Mouse (Mus musculus) liver, embryonic 14.5 days (tissue): ENCODE measurements at regions not wholly inside any gene's neighbourhood (a gene's known extent, or its start where the extent isn't known, plus 50 kb on each side); places are given as distances from the start of the nearest gene placed in this dataset.

Experiments used
- ATAC-seq: fragments of 200-750 bp; cut with Nextera tagmentation; 2 replicates; pipeline ENCODE4 v1.8.0; 2017; ENCODE audit warnings: moderate number of reproducible peaks, mild to moderate bottlenecking, moderate library complexity; ENCODE audit not compliant: insufficient read depth
- DNase-seq, 3 experiments: peaks; one replicate each; pipeline ENCODE4 v3.0.0-alpha.2; 2012 to 2013; ENCODE audit warnings: low read depth in 3 of 3, low spot score in 3 of 3
- H3K27ac ChIP-seq: fragments of 300-500 bp; sonication (generic); 2 replicates; pipeline ENCODE4 v1.5.1; 2014; ENCODE audit warnings: moderate library complexity, mild to moderate bottlenecking, control low read depth, inconsistent platforms
- H3K27me3 ChIP-seq: fragments of 300-500 bp; sonication (generic); 2 replicates; pipeline ENCODE4 v1.6.1; 2014; ENCODE audit warnings: mild to moderate bottlenecking, low read length, moderate library complexity; ENCODE audit not compliant: control insufficient read depth, insufficient read depth
- H3K36me3 ChIP-seq: fragments of 300-500 bp; sonication (generic); replicated peaks from 2 replicates; pipeline ENCODE4 v1.6.1; 2014; ENCODE audit warnings: low read depth; ENCODE audit not compliant: control insufficient read depth, insufficient read depth
- H3K4me1 ChIP-seq, 2 experiments: fragments of 200-500 bp in 1 of 2; fragments of 300-500 bp in 1 of 2; sonication (generic) in 1 of 2; replicated peaks; 2 replicates each; pipeline ENCODE4 v1.6.1; 2012 to 2014; ENCODE audit warnings: antibody characterized with exemption in 1 of 2, inconsistent platforms in 1 of 2, low read length in 1 of 2; ENCODE audit not compliant: control insufficient read depth in 2 of 2, insufficient read depth in 2 of 2
- H3K4me2 ChIP-seq: fragments of 300-500 bp; sonication (generic); 2 replicates; pipeline ENCODE4 v1.6.1; 2014; ENCODE audit warnings: low read depth, mild to moderate bottlenecking, control low read depth, moderate library complexity
- H3K4me3 ChIP-seq, 2 experiments: fragments of 200-500 bp in 1 of 2; fragments of 300-500 bp in 1 of 2; sonication (generic) in 1 of 2; 2 replicates each; pipeline ENCODE4 v1.5.1; 2012 to 2014; ENCODE audit warnings: low read depth in 2 of 2, low read length in 2 of 2, mild to moderate bottlenecking in 2 of 2, control low read depth in 1 of 2, inconsistent platforms in 1 of 2, moderate library complexity in 1 of 2; ENCODE audit not compliant: insufficient read depth in 1 of 2
- H3K9ac ChIP-seq: fragments of 300-500 bp; sonication (generic); replicated peaks from 2 replicates; pipeline ENCODE4 v1.6.1; 2014; ENCODE audit warnings: mild to moderate bottlenecking, control low read depth, moderate library complexity
- H3K9me3 ChIP-seq: fragments of 300-500 bp; sonication (generic); 2 replicates; pipeline ENCODE4 v1.6.1; 2016; ENCODE audit warnings: low read length, mixed read lengths; ENCODE audit not compliant: control insufficient read depth
- CTCF ChIP-seq: IDR thresholded peaks from 2 replicates; pipeline ENCODE4 v1.5.1; 2016; ENCODE audit warnings: antibody characterized with exemption, low read depth, control low read depth
- EP300 ChIP-seq: IDR thresholded peaks from 2 replicates; pipeline ENCODE4 v1.6.1; 2016; ENCODE audit warnings: antibody characterized with exemption, low read depth
- WGBS: fragments of 180-500 bp; shearing (Covaris S2); extraction: QIAGEN DNeasy Blood & Tissue Kit; methylation state at CpG from one replicate; pipeline ENCODE4 v1.1.7; 2014; ENCODE audit not compliant: insufficient replicate concordance; 5-methylcytosine and 5-hydroxymethylcytosine counted together

GRCm38 (mm10) chr5:58737264-58737883 lies 1019.6 kb downstream of the Pcdh7 start:
- Histone ChIP-seq H3K36me3 (no peaks in the 10 kb centered on the region), H3K4me1 (no peaks in the 10 kb centered on the region), H3K9me3 (no peaks in the 10 kb centered on the region), H3K4me2 (no peak overlapping the region), H3K27ac (no peak overlapping the region), H3K4me3 (no peak overlapping the region), H3K9ac (no peak overlapping the region), H3K27me3 (no peaks in the 10 kb centered on the region)
- no peak for TF ChIP-seq CTCF
- no peak for TF ChIP-seq EP300
- no peak for DNase-seq
- ATAC-seq: no peak
- WGBS: 67% methylated on average over 4 of the region's 4 CpGs

DNA sequence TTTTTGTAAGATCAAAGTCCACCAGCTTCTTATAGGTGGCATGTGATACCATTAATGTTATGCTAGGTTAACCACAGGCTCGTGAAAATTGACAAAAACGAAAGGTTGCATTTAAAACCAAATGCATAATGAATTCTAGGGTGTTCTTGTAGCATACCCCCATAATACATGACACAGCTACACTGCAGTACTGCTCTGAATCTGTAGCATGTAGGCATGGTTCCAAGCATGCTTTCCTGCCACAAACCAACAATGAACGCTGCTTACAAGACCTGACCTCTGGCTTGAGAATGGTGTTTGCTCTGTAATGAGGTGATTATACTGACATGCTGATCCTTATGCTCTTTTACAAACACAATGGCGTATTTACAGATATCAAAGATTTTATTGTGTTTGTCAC lies 1020.3 kb downstream of the Pcdh7 start:
- no peaks in the 10 kb centered on the region for H3K4me1 ChIP-seq
- DNase-seq (no peak), ATAC-seq (no peak)
- no peak for TF ChIP-seq CTCF
- TF ChIP-seq EP300: no peak
- H3K9ac ChIP-seq: no peak overlapping the region
- H3K27me3 ChIP-seq: no peaks in the 10 kb centered on the region
- no peak overlapping the region for H3K4me2 ChIP-seq
- no peaks in the 10 kb centered on the region for H3K9me3 ChIP-seq
- H3K27ac ChIP-seq: no peak overlapping the region
- H3K36me3 ChIP-seq: no peaks in the 10 kb centered on the region
- no peak overlapping the region for H3K4me3 ChIP-seq
- WGBS: 56% methylated on average over 4 of the region's 4 CpGs

GRCm38 (mm10) chr5:58740759-58741158 lies 1023.0 kb downstream of the Pcdh7 start:
- no peak overlapping the region for H3K27ac ChIP-seq
- no peaks in the 10 kb centered on the region for H3K27me3 ChIP-seq
- no peak overlapping the region for H3K4me2 ChIP-seq
- no peaks in the 10 kb centered on the region for H3K4me1 ChIP-seq
- TF ChIP-seq EP300 (no peak), CTCF (no peak)
- no peak overlapping the region for H3K9ac ChIP-seq
- H3K9me3 ChIP-seq: no peaks in the 10 kb centered on the region
- DNase-seq: no peak
- no peak for ATAC-seq
- no peak overlapping the region for H3K4me3 ChIP-seq
- WGBS: 52% methylated on average over 1 of the region's 1 CpGs
- H3K36me3 ChIP-seq: no peaks in the 10 kb centered on the region

DNA sequence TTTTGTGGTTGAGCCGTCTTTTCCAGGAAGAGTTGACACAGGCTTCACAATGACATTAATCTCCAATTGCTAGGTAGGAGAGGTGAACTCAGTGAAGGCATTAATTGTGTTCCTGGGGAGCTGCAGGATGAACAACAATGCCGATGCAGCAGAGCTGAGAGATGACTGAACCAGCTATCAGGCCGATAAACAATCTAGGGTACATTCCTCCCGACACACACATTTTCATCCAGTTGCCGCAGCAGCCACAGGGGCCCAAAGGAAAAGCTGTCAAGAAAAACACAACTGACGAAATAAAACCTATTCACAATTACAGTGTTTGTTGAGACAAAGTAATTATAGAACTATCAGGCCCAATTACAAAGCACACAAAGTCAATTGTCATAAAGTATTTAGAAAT lies 1029.9 kb downstream of the Pcdh7 start:
- H3K36me3 ChIP-seq: no peaks in the 10 kb centered on the region
- TF ChIP-seq EP300 (no peak), CTCF (no peak)

DNA sequence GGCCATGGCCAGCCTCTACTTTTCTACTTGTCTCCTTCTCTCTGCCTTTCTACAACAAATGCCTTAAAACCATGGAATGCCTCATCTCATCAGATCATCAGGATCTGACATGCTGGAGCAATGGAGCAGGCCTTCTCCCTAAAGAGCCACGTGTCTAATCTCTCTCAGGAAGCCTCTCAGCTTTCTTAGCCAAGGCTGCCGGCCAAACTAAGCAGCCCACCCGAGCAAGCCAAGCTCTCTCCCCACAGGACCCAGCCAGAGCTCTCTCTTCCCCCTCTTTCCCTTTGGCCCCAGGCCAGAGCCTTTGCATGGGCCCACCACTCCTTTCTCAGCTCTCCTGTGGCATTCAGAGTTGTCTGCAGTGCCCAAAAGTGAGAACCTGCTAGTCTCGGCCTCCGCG lies 1034.0 kb downstream of the Pcdh7 start:
- Histone ChIP-seq H3K4me3 (no peak overlapping the region), H3K36me3 (no peaks in the 10 kb centered on the region), H3K9ac (no peak overlapping the region), H3K9me3 (no peaks in the 10 kb centered on the region), H3K4me1 (no peaks in the 10 kb centered on the region), H3K27ac (no peak overlapping the region), H3K27me3 (no peaks in the 10 kb centered on the region), H3K4me2 (no peak overlapping the region)
- no peak for DNase-seq
- no peak for ATAC-seq
- TF ChIP-seq CTCF (no peak), EP300 (no peak)
- whole genome bisulfite sequencing: 50% methylated on average over 6 of the region's 6 CpGs

More for the DNA sequence above, 1029.9 kb downstream of the Pcdh7 start:
- Histone ChIP-seq H3K27me3 (no peaks in the 10 kb centered on the region), H3K4me2 (no peak overlapping the region), H3K27ac (no peak overlapping the region), H3K9ac (no peak overlapping the region), H3K4me3 (no peak overlapping the region), H3K4me1 (no peaks in the 10 kb centered on the region), H3K9me3 (no peaks in the 10 kb centered on the region)
- 35% methylated on average over 6 of the region's 6 CpGs for WGBS
- no peak for DNase-seq
- no peak for ATAC-seq
